Mouse (Mus musculus) hindbrain, embryonic 15.5 days (tissue): Measurements from ENCODE around the gene Klf2. TPM values are rescaled to one million over a fixed set of nuclear protein-coding genes. Genes with fewer than 3 reads are reported as not detected.
A peak's percentile ranks its signal among the peaks of the same experiment; 100 is the strongest.

Experiments
- ATAC-seq: fragments of 200-750 bp; cut with Nextera tagmentation; 2 replicates; pipeline ENCODE4 v1.8.0; 2017; ENCODE audit warnings: low read depth, moderate number of reproducible peaks, moderate TSS enrichment; ENCODE audit not compliant: low FRiP score
- H3K27ac ChIP-seq: fragments of 300-500 bp; sonication (generic); replicated peaks from 2 replicates; pipeline ENCODE4 v1.5.1; 2015; ENCODE audit warnings: mild to moderate bottlenecking, inconsistent platforms
- H3K27me3 ChIP-seq: fragments of 300-500 bp; sonication (generic); 2 replicates; pipeline ENCODE4 v1.6.1; 2015; ENCODE audit warnings: control low read depth, inconsistent platforms
- H3K36me3 ChIP-seq: fragments of 300-500 bp; sonication (generic); 2 replicates; pipeline ENCODE4 v1.6.1; 2015; ENCODE audit warnings: control low read depth, inconsistent platforms
- H3K4me1 ChIP-seq: fragments of 300-500 bp; sonication (generic); replicated peaks from 2 replicates; pipeline ENCODE4 v1.6.1; 2015; ENCODE audit warnings: control low read depth, inconsistent platforms
- H3K4me2 ChIP-seq: fragments of 300-500 bp; sonication (generic); 2 replicates; pipeline ENCODE4 v1.6.1; 2015; ENCODE audit warnings: moderate library complexity, mild to moderate bottlenecking, inconsistent platforms
- H3K4me3 ChIP-seq: fragments of 300-500 bp; sonication (generic); 2 replicates; pipeline ENCODE4 v1.5.1; 2015; ENCODE audit warnings: mild to moderate bottlenecking, inconsistent platforms
- H3K9ac ChIP-seq: fragments of 300-500 bp; sonication (generic); 2 replicates; pipeline ENCODE4 v1.6.1; 2015; ENCODE audit warnings: inconsistent platforms
- H3K9me3 ChIP-seq: fragments of 300-500 bp; sonication (generic); 2 replicates; pipeline ENCODE4 v1.6.1; 2016; ENCODE audit warnings: control low read depth, inconsistent platforms
- WGBS: fragments of 180-500 bp; shearing (Covaris S2); methylation state at CpG from one replicate; pipeline ENCODE4 v1.1.7; 2015; 5-methylcytosine and 5-hydroxymethylcytosine counted together
- polyA plus RNA-seq: library from polyadenylated mRNA; unstranded; fragments of >200 nt; fragmentation: Nextera tagmentation; extraction: Ambion mirVana; gene quantifications from 2 replicates; pipeline ENCODE4 v1.2.1, GENCODE M21; 2015

The Klf2 gene
- polyA plus RNA-seq: 6.4 and 6.9 TPM in 2 replicates

- Histone ChIP-seq H3K4me2 (peak within 1 kb of the TSS; percentile 91), H3K9ac (peak within 1 kb of the TSS; percentile 45), H3K4me1 (peaks cover 24% of the 10 kb centered on the region), H3K27me3 (peaks cover 36% of the 10 kb centered on the region), H3K4me3 (peak within 1 kb of the TSS; percentile 58), H3K9me3 (no peaks in the 10 kb centered on the region), H3K36me3 (no peaks in the 10 kb centered on the region), H3K27ac (no peak within 1 kb of the TSS; the same call in 1 of the 2 replicates)
- peak; percentile 93 for ATAC-seq
- WGBS: under 1% methylated on average over 46 of the region's 46 CpGs
Observed at GRCm38 (mm10) chr8:72318801-72319322, at the start of gene Klf2. TSS of gene Klf2 (plus strand) at chr8:72319033.

DNA sequence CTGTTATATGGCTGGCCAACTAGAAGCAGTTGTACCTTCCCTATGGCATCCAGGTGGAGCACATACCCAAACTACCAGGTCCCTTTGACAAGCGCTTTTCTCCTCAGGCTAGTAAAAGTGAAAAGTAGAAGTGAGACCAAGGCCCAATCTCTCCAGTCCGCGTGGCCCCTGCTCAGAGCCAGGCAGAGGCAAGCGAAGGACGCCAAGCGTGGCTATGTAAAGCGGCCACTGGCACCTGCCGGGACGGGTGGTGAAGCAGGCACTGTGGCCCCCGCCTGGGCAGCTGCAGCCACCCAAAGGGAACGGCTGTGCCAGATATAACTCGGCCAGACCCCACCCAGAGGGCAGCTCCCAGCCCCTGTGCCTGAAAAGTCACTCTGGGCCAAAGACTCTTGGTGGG lies 48.2 kb upstream of the Klf2 start:
- Histone ChIP-seq H3K27me3 (no peaks in the 10 kb centered on the region), H3K4me1 (no peaks in the 10 kb centered on the region), H3K4me3 (no peak overlapping the region), H3K27ac (no peak overlapping the region), H3K9me3 (no peaks in the 10 kb centered on the region), H3K4me2 (no peak overlapping the region), H3K9ac (no peak overlapping the region), H3K36me3 (no peaks in the 10 kb centered on the region)
- ATAC-seq: no peak
- 90% methylated on average over 12 of the region's 12 CpGs for WGBS

GRCm38 (mm10) chr8:72271051-72271660 lies 47.7 kb upstream of the Klf2 start:
- no peak overlapping the region for H3K4me2 ChIP-seq
- no peak overlapping the region for H3K27ac ChIP-seq
- H3K4me3 ChIP-seq: no peak overlapping the region
- no peaks in the 10 kb centered on the region for H3K9me3 ChIP-seq
- H3K36me3 ChIP-seq: no peaks in the 10 kb centered on the region
- no peak overlapping the region for H3K9ac ChIP-seq
- H3K4me1 ChIP-seq: no peaks in the 10 kb centered on the region
- 80% methylated on average over 11 of the region's 11 CpGs for WGBS
- no peak for ATAC-seq
- no peaks in the 10 kb centered on the region for H3K27me3 ChIP-seq

DNA sequence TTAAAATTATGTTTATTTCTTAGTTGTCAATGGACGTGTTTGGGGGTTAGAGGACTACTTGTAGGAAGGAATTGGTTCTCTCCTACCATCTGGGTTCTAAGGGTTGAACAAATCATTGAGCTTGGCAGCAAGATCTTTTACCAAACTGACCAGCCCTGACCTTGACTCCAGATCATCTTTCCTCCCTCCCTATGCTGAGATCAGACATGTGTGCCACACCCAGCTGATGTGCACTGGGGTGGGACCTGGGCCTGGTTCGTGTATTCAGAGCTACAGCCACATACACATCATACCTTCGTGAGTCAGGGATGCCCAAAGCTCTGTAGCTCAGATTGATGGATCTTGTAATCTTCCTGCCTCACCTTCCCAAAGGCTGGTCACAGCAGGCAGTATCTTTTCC lies 47.1 kb upstream of the Klf2 start:
- Histone ChIP-seq H3K27me3 (no peaks in the 10 kb centered on the region), H3K36me3 (no peaks in the 10 kb centered on the region), H3K27ac (no peak overlapping the region), H3K4me2 (no peak overlapping the region), H3K4me3 (no peak overlapping the region), H3K4me1 (no peaks in the 10 kb centered on the region), H3K9ac (no peak overlapping the region), H3K9me3 (no peaks in the 10 kb centered on the region)
- WGBS: 72% methylated on average over 3 of the region's 3 CpGs
- no peak for ATAC-seq

GRCm38 (mm10) chr8:72272361-72272760 lies 46.5 kb upstream of the Klf2 start:
- Histone ChIP-seq H3K4me2 (no peak overlapping the region), H3K27me3 (no peaks in the 10 kb centered on the region), H3K27ac (no peak overlapping the region), H3K36me3 (no peaks in the 10 kb centered on the region), H3K4me3 (no peak overlapping the region), H3K9ac (no peak overlapping the region), H3K4me1 (no peaks in the 10 kb centered on the region), H3K9me3 (no peaks in the 10 kb centered on the region)
- 27% methylated on average over 3 of the region's 3 CpGs for WGBS
- ATAC-seq: 0 out of 2 replicates have a peak, but pooled peaks have one; percentile 63

GRCm38 (mm10) chr8:72273111-72273770 lies 45.6 kb upstream of the Klf2 start:
- Histone ChIP-seq H3K4me1 (no peaks in the 10 kb centered on the region), H3K9me3 (no peaks in the 10 kb centered on the region), H3K36me3 (no peaks in the 10 kb centered on the region), H3K27ac (no peak overlapping the region), H3K4me2 (no peak overlapping the region), H3K27me3 (no peaks in the 10 kb centered on the region), H3K9ac (no peak overlapping the region), H3K4me3 (no peak overlapping the region)
- WGBS: 82% methylated on average over 1 of the region's 1 CpGs
- no peak for ATAC-seq

DNA sequence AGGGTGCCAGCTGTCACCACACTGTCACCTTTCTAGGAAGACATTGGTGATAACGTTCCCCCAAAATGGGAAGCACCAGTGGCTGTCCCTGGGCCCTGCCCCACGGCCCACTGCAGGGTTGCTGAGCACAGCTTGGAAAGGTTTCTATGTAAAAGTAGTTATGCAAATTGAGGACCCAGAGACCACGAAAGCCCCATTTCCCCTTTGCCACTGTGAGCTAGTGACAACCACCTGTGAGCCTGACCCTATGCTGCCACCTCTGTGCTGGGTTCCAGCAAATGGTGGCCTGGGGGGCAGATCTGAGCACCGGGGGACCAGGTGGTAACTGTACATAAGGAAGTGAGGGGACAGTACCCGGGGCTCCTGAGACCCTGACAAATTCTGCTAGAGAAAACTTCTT lies 45.0 kb upstream of the Klf2 start:
- Histone ChIP-seq H3K9me3 (no peaks in the 10 kb centered on the region), H3K4me2 (no peak overlapping the region), H3K9ac (no peak overlapping the region), H3K36me3 (no peaks in the 10 kb centered on the region), H3K4me1 (no peaks in the 10 kb centered on the region), H3K27me3 (no peaks in the 10 kb centered on the region), H3K4me3 (no peak overlapping the region), H3K27ac (no peak overlapping the region)
- ATAC-seq: no peak
- WGBS: 84% methylated on average over 5 of the region's 5 CpGs

DNA sequence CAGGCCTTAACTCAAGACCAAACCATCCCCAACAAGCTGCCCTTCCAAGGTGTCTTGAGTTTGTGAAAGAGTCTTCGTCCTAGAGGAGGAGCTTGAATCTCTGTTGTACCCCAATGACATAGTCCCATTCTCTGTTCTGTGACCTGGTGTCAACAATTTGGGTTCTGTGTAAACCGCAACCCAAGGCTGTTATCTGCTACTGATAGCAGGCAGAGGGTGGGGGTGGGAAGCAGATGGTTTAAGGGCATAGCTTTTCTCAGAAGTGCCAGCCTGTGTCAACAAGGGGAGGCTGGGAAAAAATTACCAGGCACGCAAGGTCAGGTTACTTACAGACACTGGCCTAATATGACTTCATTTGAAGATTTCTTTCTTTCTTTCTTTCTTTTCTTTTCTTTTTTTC lies 41.6 kb upstream of the Klf2 start:
- no peaks in the 10 kb centered on the region for H3K36me3 ChIP-seq
- no peaks in the 10 kb centered on the region for H3K4me1 ChIP-seq
- no peaks in the 10 kb centered on the region for H3K9me3 ChIP-seq
- H3K9ac ChIP-seq: no peak overlapping the region
- no peaks in the 10 kb centered on the region for H3K27me3 ChIP-seq
- no peak overlapping the region for H3K4me3 ChIP-seq
- H3K4me2 ChIP-seq: no peak overlapping the region
- no peak for ATAC-seq
- 90% methylated on average over 3 of the region's 3 CpGs for WGBS
- H3K27ac ChIP-seq: no peak overlapping the region

GRCm38 (mm10) chr8:72279151-72279550 lies 39.7 kb upstream of the Klf2 start:
- Histone ChIP-seq H3K9me3 (no peaks in the 10 kb centered on the region), H3K9ac (no peak overlapping the region), H3K36me3 (no peaks in the 10 kb centered on the region), H3K4me3 (no peak overlapping the region), H3K27ac (no peak overlapping the region), H3K4me2 (no peak overlapping the region), H3K4me1 (no peaks in the 10 kb centered on the region), H3K27me3 (no peaks in the 10 kb centered on the region)
- ATAC-seq: no peak
- 79% methylated on average over 7 of the region's 7 CpGs for WGBS

- Histone ChIP-seq H3K36me3 (no peaks in the 10 kb centered on the region), H3K27ac (no peak overlapping the region), H3K4me2 (no peak overlapping the region), H3K27me3 (no peaks in the 10 kb centered on the region), H3K4me1 (no peaks in the 10 kb centered on the region), H3K9ac (no peak overlapping the region), H3K9me3 (no peaks in the 10 kb centered on the region), H3K4me3 (no peak overlapping the region)
- whole genome bisulfite sequencing: 35% methylated on average over 3 of the region's 3 CpGs
- peak; percentile 3; the same call in 1 of the 2 replicates for ATAC-seq
Observed at GRCm38 (mm10) chr8:72281634-72282033, 37.2 kb upstream of the Klf2 start.

GRCm38 (mm10) chr8:72285285-72285684 lies 33.5 kb upstream of the Klf2 start:
- no peaks in the 10 kb centered on the region for H3K9me3 ChIP-seq
- no peak overlapping the region for H3K4me3 ChIP-seq
- H3K9ac ChIP-seq: no peak overlapping the region
- 85% methylated on average over 4 of the region's 4 CpGs for WGBS
- H3K36me3 ChIP-seq: no peaks in the 10 kb centered on the region
- no peak overlapping the region for H3K27ac ChIP-seq
- no peak overlapping the region for H3K4me2 ChIP-seq
- no peak for ATAC-seq
- H3K27me3 ChIP-seq: no peaks in the 10 kb centered on the region
- no peaks in the 10 kb centered on the region for H3K4me1 ChIP-seq

GRCm38 (mm10) chr8:72289051-72289450 lies 29.8 kb upstream of the Klf2 start:
- Histone ChIP-seq H3K4me3 (no peak overlapping the region), H3K9me3 (no peaks in the 10 kb centered on the region), H3K9ac (no peak overlapping the region), H3K27ac (no peak overlapping the region), H3K36me3 (no peaks in the 10 kb centered on the region), H3K4me1 (no peaks in the 10 kb centered on the region), H3K27me3 (no peaks in the 10 kb centered on the region), H3K4me2 (no peak overlapping the region)
- no peak for ATAC-seq
